Mouse (Mus musculus) spleen, adult 2 months (tissue): ENCODE measurements around the gene Hnrnpll. TPM values are rescaled to one million over a fixed set of nuclear protein-coding genes. Genes with fewer than 3 reads are reported as not detected.

Experiments
- DNase-seq, 2 experiments: peaks; one replicate each; pipeline versions ENCODE4 v3.0.0 to v3.0.0-alpha.2; 2012 to 2021; ENCODE audit warnings: low spot score in 2 of 2, low read depth in 1 of 2
- H3K27ac ChIP-seq: fragments of 200-500 bp; 2 replicates; pipeline ENCODE4 v1.5.1; 2012; ENCODE audit warnings: low read length, inconsistent platforms; ENCODE audit not compliant: insufficient read depth
- H3K27me3 ChIP-seq: fragments of 200-500 bp; 2 replicates; pipeline ENCODE4 v1.6.1; 2012; ENCODE audit warnings: mild to moderate bottlenecking, moderate library complexity, low read length, inconsistent platforms; ENCODE audit not compliant: control insufficient read depth, insufficient read depth
- H3K36me3 ChIP-seq: fragments of 200-500 bp; 2 replicates; pipeline ENCODE4 v1.6.1; 2012; ENCODE audit warnings: mild to moderate bottlenecking, low read length, inconsistent platforms; ENCODE audit not compliant: control insufficient read depth, insufficient read depth
- H3K4me1 ChIP-seq: fragments of 200-500 bp; 2 replicates; pipeline ENCODE4 v1.6.1; 2011; ENCODE audit warnings: inconsistent platforms; ENCODE audit not compliant: control insufficient read depth, insufficient read depth, insufficient read length
- H3K4me3 ChIP-seq: fragments of 200-500 bp; 2 replicates; pipeline ENCODE4 v1.5.1; 2011; ENCODE audit warnings: mild to moderate bottlenecking, inconsistent platforms; ENCODE audit not compliant: insufficient read depth, insufficient read length; ENCODE audit errors: extremely low read depth
- CTCF ChIP-seq: fragments of 200-500 bp; IDR thresholded peaks from 2 replicates; pipeline ENCODE4 v1.5.1; 2011; ENCODE audit warnings: mild to moderate bottlenecking, inconsistent platforms; ENCODE audit not compliant: insufficient read depth, insufficient read length, insufficient replicate concordance; ENCODE audit errors: extremely low read depth
- POLR2A ChIP-seq: fragments of 200-500 bp; IDR thresholded peaks from 2 replicates; pipeline ENCODE4 v1.6.1; 2011; ENCODE audit warnings: low read depth, low read length, inconsistent platforms
- WGBS: fragments of 180-500 bp; shearing (Covaris S2); methylation state at CpG from one replicate; pipeline ENCODE4 v1.1.7; 2018; 5-methylcytosine and 5-hydroxymethylcytosine counted together
- polyA plus RNA-seq: library from polyadenylated mRNA; depleted of rRNA; stranded (reverse); fragments of >200 nt; gene quantifications from 2 replicates; pipeline ENCODE4 v1.2.3, GENCODE M21; 2012

Hnrnpll gene
- polyA plus RNA-seq, 1 experiment: 5.7 TPM

DNA sequence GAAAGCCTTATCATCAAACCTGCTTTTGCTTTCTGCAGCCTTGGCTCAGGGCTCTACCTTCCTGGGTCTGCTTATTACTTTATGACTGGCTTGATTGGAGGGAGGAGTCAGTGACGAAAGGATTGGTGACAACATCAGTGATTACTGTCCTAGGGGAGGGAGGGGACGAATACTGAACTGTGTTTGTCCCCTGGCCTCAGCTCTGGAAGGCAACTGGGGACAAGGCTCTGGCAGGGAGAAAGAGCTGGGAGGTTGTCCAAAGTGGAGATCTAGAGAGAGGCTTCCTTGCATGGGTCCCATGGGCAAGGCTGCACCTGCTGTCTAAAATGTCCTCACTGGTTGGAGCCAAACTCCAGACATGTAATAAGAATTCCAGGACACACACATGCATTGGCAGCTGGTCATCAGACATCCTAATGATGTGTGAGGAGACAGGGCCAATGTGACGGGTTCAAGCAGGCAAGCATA lies 59.7 kb downstream of the Hnrnpll start:
- Histone ChIP-seq H3K4me1 (no peaks in the 10 kb centered on the region; the same call in 1 of the 2 replicates), H3K36me3 (no peaks in the 10 kb centered on the region), H3K27me3 (no peaks in the 10 kb centered on the region), H3K27ac (no peak overlapping the region), H3K4me3 (no peak overlapping the region)
- WGBS: 98% methylated on average over 3 of the region's 3 CpGs
- no peak for DNase-seq
- no peak for TF ChIP-seq CTCF
- no peak for TF ChIP-seq POLR2A

GRCm38 (mm10) chr17:79999631-80000030 lies 62.5 kb downstream of the Hnrnpll start:
- H3K4me3 ChIP-seq: no peak overlapping the region
- TF ChIP-seq POLR2A (no peak), CTCF (no peak)
- no peak for DNase-seq
- no peak overlapping the region for H3K27ac ChIP-seq
- H3K4me1 ChIP-seq: no peaks in the 10 kb centered on the region; the same call in 1 of the 2 replicates
- H3K27me3 ChIP-seq: no peaks in the 10 kb centered on the region
- whole genome bisulfite sequencing: 81% methylated on average over 14 of the region's 14 CpGs
- no peaks in the 10 kb centered on the region for H3K36me3 ChIP-seq

DNA sequence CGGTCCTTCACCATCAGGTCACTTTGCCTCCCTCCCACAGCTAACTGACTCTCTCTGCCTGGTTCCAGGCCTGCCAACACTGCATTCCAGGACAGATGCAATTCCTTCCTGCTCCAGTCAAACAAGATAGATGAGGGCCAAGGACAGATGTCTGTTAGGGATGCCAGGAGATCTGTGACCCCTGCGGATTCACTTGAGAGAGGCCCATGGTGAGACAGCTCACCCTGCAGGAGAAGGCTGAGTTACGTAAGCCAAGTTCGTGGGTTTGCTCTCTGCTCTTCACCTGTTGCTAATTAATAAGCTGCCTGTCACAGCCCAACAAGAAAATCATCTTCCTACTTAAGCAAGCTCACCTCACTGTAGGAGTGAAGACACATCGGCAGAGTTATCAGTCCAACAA lies 63.1 kb downstream of the Hnrnpll start:
- H3K4me1 ChIP-seq: no peaks in the 10 kb centered on the region; the same call in 1 of the 2 replicates
- H3K4me3 ChIP-seq: no peak overlapping the region
- no peak for TF ChIP-seq POLR2A
- no peak for TF ChIP-seq CTCF
- 90% methylated on average over 5 of the region's 5 CpGs for WGBS
- no peak for DNase-seq
- no peaks in the 10 kb centered on the region for H3K27me3 ChIP-seq
- no peaks in the 10 kb centered on the region for H3K36me3 ChIP-seq
- no peak overlapping the region for H3K27ac ChIP-seq

DNA sequence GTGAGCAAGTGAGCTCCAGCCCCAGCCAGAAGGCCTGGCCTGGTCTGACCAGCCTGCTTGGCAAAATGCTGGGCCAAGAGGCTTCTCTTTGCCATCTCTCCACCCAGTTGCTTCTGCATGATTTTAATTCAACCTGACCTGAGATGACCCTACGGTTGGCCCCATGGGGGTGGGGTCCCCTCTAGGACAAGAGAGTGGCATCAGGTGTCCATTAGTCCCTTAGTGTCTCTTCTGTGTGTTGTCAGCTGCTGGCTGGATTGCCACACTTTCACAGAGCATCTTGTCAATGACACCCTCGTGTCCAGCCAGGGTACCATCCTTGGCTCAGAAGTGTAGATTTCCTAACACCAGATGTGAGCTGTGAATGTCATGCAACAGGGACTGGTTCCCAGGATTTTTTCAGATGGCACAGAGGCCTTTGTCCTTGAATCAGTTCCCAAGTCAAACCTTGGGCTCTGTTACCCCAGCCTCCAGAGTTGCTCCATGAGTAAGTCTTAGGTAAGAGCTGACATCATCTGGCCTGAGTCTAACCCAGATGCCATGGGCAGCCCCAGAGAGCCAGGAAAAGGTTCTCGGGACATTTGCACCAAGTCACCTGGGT lies 66.9 kb downstream of the Hnrnpll start:
- 88% methylated on average over 3 of the region's 3 CpGs for WGBS
- no peak for DNase-seq
- Histone ChIP-seq H3K27ac (no peak overlapping the region), H3K27me3 (no peaks in the 10 kb centered on the region), H3K4me3 (no peak overlapping the region), H3K4me1 (peaks cover 4% of the 10 kb centered on the region; the same call in 1 of the 2 replicates), H3K36me3 (no peaks in the 10 kb centered on the region)
- no peak for TF ChIP-seq CTCF
- TF ChIP-seq POLR2A: no peak

- 70% methylated on average over 3 of the region's 3 CpGs for WGBS
- Histone ChIP-seq H3K27me3 (no peaks in the 10 kb centered on the region), H3K4me1 (peaks cover 4% of the 10 kb centered on the region; the same call in 1 of the 2 replicates), H3K4me3 (no peak overlapping the region), H3K36me3 (no peaks in the 10 kb centered on the region), H3K27ac (no peak overlapping the region)
- DNase-seq: no peak
- TF ChIP-seq POLR2A: no peak
- no peak for TF ChIP-seq CTCF
Observed at GRCm38 (mm10) chr17:79992114-79992513, 70.0 kb downstream of the Hnrnpll start.

GRCm38 (mm10) chr17:79991166-79991958 lies 70.8 kb downstream of the Hnrnpll start:
- no peaks in the 10 kb centered on the region for H3K36me3 ChIP-seq
- no peak overlapping the region for H3K4me3 ChIP-seq
- 27% methylated on average over 12 of the region's 12 CpGs for WGBS
- TF ChIP-seq POLR2A (no peak), CTCF (no peak)
- no peaks in the 10 kb centered on the region for H3K27me3 ChIP-seq
- peaks cover 4% of the 10 kb centered on the region; the same call in 1 of the 2 replicates for H3K4me1 ChIP-seq
- DNase-seq: no peak
- H3K27ac ChIP-seq: no peak overlapping the region
